Mouse (Mus musculus): ENCODE data around the gene Ttc28. TPM values are rescaled to one million over a fixed set of nuclear protein-coding genes. Genes with fewer than 3 reads are reported as not detected.

Gene Ttc28
- polyA plus RNA-seq, 1 experiment from 2014 or later, result 5.4 TPM

GRCm38 (mm10) chr5:110928289-110928688 lies 48.7 kb downstream of the Ttc28 start:
- WGBS, result 48% methylated on average over 3 of the region's 3 CpGs
- H3K9me3 ChIP-seq (ENCODE audit: low read length), result no peaks in the 10 kb centered on the region
- no peak overlapping the region for H3K4me3 ChIP-seq (ENCODE audit: low read depth, low read length)
- no peaks in the 10 kb centered on the region for H3K27me3 ChIP-seq (replicated peaks; ENCODE audit: insufficient read depth, low read length)
- H3K4me2 ChIP-seq (replicated peaks; ENCODE audit: low read depth, low read length), result no peak overlapping the region
- DNase-seq (ENCODE audit: low spot score) (peak; percentile 34), ATAC-seq (peak; percentile 26; the same call in 1 of the 2 replicates)
- no peak for TF ChIP-seq CTCF (IDR thresholded peaks at IDR 0.05)
- TF ChIP-seq EP300 (IDR thresholded peaks at IDR 0.05), result no peak
- H3K9ac ChIP-seq (replicated peaks; ENCODE audit: low read depth), result no peak overlapping the region
- H3K27ac ChIP-seq (ENCODE audit: low read length), result no peak overlapping the region
- H3K4me1 ChIP-seq (ENCODE audit: insufficient read depth, low read depth, low read length), result no peaks in the 10 kb centered on the region
- H3K36me3 ChIP-seq (ENCODE audit: insufficient read depth, low read length), result no peaks in the 10 kb centered on the region

- WGBS, result 80% methylated on average over 4 of the region's 4 CpGs
- no peaks in the 10 kb centered on the region for H3K36me3 ChIP-seq (ENCODE audit: insufficient read depth, low read length)
- H3K27me3 ChIP-seq (replicated peaks; ENCODE audit: insufficient read depth, low read length), result no peaks in the 10 kb centered on the region
- no peaks in the 10 kb centered on the region for H3K9me3 ChIP-seq (ENCODE audit: low read length)
- no peak overlapping the region for H3K4me2 ChIP-seq (replicated peaks; ENCODE audit: low read depth, low read length)
- DNase-seq (ENCODE audit: low spot score) (no peak), ATAC-seq (no peak)
- TF ChIP-seq EP300 (IDR thresholded peaks at IDR 0.05) (no peak), CTCF (IDR thresholded peaks at IDR 0.05) (no peak)
- H3K9ac ChIP-seq (replicated peaks; ENCODE audit: low read depth), result no peak overlapping the region
- no peaks in the 10 kb centered on the region for H3K4me1 ChIP-seq (ENCODE audit: insufficient read depth, low read depth, low read length)
- H3K4me3 ChIP-seq (ENCODE audit: low read depth, low read length), result no peak overlapping the region
- no peak overlapping the region for H3K27ac ChIP-seq (ENCODE audit: low read length)
These were observed 49.7 kb downstream of the Ttc28 start for GRCm38 (mm10) chr5:110929306-110929705.

- Histone ChIP-seq H3K36me3 (ENCODE audit: insufficient read depth, low read length) (no peaks in the 10 kb centered on the region), H3K27me3 (replicated peaks; ENCODE audit: insufficient read depth, low read length) (no peaks in the 10 kb centered on the region), H3K9me3 (ENCODE audit: low read length) (no peaks in the 10 kb centered on the region), H3K4me3 (ENCODE audit: low read depth, low read length) (no peak overlapping the region), H3K9ac (replicated peaks; ENCODE audit: low read depth) (no peak overlapping the region), H3K4me1 (ENCODE audit: insufficient read depth, low read depth, low read length) (no peaks in the 10 kb centered on the region), H3K27ac (ENCODE audit: low read length) (no peak overlapping the region), H3K4me2 (replicated peaks; ENCODE audit: low read depth, low read length) (no peak overlapping the region)
- ATAC-seq (no peak), DNase-seq (ENCODE audit: low spot score) (no peak)
- TF ChIP-seq EP300 (IDR thresholded peaks at IDR 0.05), result no peak
- TF ChIP-seq CTCF (IDR thresholded peaks at IDR 0.05), result no peak
- 69% methylated on average over 5 of the region's 5 CpGs for WGBS
These were observed 57.0 kb downstream of the Ttc28 start for GRCm38 (mm10) chr5:110936606-110937005.

GRCm38 (mm10) chr5:110944326-110944725 lies 64.7 kb downstream of the Ttc28 start:
- DNase-seq (ENCODE audit: low spot score) (no peak), ATAC-seq (no peak)
- Histone ChIP-seq H3K4me3 (ENCODE audit: low read depth, low read length) (no peak overlapping the region), H3K4me1 (ENCODE audit: insufficient read depth, low read depth, low read length) (no peaks in the 10 kb centered on the region), H3K27me3 (replicated peaks; ENCODE audit: insufficient read depth, low read length) (no peaks in the 10 kb centered on the region), H3K36me3 (ENCODE audit: insufficient read depth, low read length) (no peaks in the 10 kb centered on the region), H3K27ac (ENCODE audit: low read length) (no peak overlapping the region), H3K9ac (replicated peaks; ENCODE audit: low read depth) (no peak overlapping the region), H3K4me2 (replicated peaks; ENCODE audit: low read depth, low read length) (no peak overlapping the region), H3K9me3 (ENCODE audit: low read length) (no peaks in the 10 kb centered on the region)
- 90% methylated on average over 8 of the region's 8 CpGs for WGBS
- no peak for TF ChIP-seq CTCF (IDR thresholded peaks at IDR 0.05)
- no peak for TF ChIP-seq EP300 (IDR thresholded peaks at IDR 0.05)

GRCm38 (mm10) chr5:110948476-110949399 lies 69.1 kb downstream of the Ttc28 start:
- ATAC-seq (no peak), DNase-seq (ENCODE audit: low spot score) (no peak)
- H3K27ac ChIP-seq (ENCODE audit: low read length), result no peak overlapping the region
- H3K27me3 ChIP-seq (replicated peaks; ENCODE audit: insufficient read depth, low read length), result no peaks in the 10 kb centered on the region
- H3K9me3 ChIP-seq (ENCODE audit: low read length), result no peaks in the 10 kb centered on the region
- H3K4me2 ChIP-seq (replicated peaks; ENCODE audit: low read depth, low read length), result no peak overlapping the region
- H3K36me3 ChIP-seq (ENCODE audit: insufficient read depth, low read length), result no peaks in the 10 kb centered on the region
- WGBS, result 71% methylated on average over 12 of the region's 12 CpGs
- no peak overlapping the region for H3K9ac ChIP-seq (replicated peaks; ENCODE audit: low read depth)
- H3K4me3 ChIP-seq (ENCODE audit: low read depth, low read length), result no peak overlapping the region
- no peaks in the 10 kb centered on the region for H3K4me1 ChIP-seq (ENCODE audit: insufficient read depth, low read depth, low read length)
- TF ChIP-seq CTCF (IDR thresholded peaks at IDR 0.05) (no peak), EP300 (IDR thresholded peaks at IDR 0.05) (no peak)

GRCm38 (mm10) chr5:110949791-110950190 lies 70.2 kb downstream of the Ttc28 start:
- DNase-seq (ENCODE audit: low spot score) (peak; percentile 46), ATAC-seq (peak; percentile 44; the same call in 1 of the 2 replicates)
- Histone ChIP-seq H3K4me2 (replicated peaks; ENCODE audit: low read depth, low read length) (no peak overlapping the region), H3K4me1 (ENCODE audit: insufficient read depth, low read depth, low read length) (no peaks in the 10 kb centered on the region), H3K36me3 (ENCODE audit: insufficient read depth, low read length) (no peaks in the 10 kb centered on the region), H3K9ac (replicated peaks; ENCODE audit: low read depth) (no peak overlapping the region), H3K9me3 (ENCODE audit: low read length) (no peaks in the 10 kb centered on the region), H3K27me3 (replicated peaks; ENCODE audit: insufficient read depth, low read length) (no peaks in the 10 kb centered on the region), H3K4me3 (ENCODE audit: low read depth, low read length) (no peak overlapping the region), H3K27ac (ENCODE audit: low read length) (no peak overlapping the region)
- TF ChIP-seq CTCF (IDR thresholded peaks at IDR 0.05) (no peak), EP300 (IDR thresholded peaks at IDR 0.05) (no peak)
- 35% methylated on average over 3 of the region's 3 CpGs for WGBS

Measured in lung, postnatal 0 days (tissue).